Mouse (Mus musculus) lung, postnatal 36 days (tissue): ENCODE measurements around the gene Slc30a4.

Source experiments
- DNase-seq: peaks from one replicate; pipeline ENCODE4 v3.0.0; 2022; ENCODE audit warnings: mixed read lengths

Slc30a4 gene

DNA sequence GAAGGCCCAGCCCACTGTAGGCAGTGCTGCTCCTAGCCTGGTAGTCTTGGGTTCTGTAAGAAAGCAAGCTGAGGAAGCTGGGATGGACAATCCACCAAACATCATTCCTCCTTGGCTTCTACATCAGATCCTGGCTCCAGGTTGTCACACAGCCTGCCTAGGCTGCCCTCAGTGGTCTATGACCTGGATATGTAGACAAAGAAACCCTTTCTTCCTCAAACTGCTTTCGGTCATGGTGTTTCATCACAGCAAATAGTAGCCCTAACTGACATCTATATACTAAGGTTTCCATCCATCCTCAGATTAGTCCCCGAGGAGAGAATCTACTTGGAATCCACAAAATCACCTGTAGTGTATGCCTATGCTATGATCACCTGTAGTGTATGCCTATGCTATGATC, 27.3 kb downstream of the Slc30a4 start:
- DNase-seq: no peak

DNA sequence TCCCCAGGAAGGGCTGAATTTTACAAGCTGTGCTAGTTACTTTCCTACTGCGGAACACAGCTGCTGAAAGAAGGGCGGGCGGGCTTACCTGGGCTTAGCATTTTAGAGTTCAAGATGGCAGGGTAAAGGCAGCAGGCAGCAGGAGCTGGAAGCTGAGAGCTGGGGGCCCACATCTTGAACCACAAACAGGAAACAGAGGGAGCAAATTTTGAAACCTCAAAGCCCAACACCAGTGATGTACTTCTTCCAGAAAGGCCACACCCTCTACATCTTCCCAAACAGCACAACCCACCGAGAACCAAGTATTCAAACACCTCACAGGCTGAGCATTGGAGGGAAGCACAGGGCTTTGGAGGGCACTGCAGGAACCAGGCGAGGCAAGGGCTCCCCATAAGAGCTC, 29.6 kb downstream of the Slc30a4 start:
- no peak for DNase-seq

DNA sequence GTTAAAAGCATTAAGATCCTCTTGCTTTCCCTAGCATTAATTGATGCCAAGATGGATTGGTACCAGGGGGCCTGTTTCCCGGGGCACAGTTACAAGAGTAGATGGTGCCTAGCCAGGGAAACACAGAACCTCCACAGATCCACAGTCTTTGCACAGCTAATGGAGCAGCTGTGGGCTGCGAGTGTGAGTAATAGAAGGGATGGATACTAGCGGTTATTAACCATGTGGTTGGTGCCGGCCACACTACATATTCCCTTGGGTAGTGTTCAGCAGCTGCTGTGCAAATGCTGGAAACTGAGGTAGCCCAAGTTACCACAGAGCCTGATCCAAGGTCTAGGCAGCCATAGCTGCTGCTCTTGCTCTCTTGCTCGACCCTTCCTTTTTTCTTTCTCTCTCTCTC, 30.7 kb downstream of the Slc30a4 start:
- DNase-seq: no peak

DNA sequence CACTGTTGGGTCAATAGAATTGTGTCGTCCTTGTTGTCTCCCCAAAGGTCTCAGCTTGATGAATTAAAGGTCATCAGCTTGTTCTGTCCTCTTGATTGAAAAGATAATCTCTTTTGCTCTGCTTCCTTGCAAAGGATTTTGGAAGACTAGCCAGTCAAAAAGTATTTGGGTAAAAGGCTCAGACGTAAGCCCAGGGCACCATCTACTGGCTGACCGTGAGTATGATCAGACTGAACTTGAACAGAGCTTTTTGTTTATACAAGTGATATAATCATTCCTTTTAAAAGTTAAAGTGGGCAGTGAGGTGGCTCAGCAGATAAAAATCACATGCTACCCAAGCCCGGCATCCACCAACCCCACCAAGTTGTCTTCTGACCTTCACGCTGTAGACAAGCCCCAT, 34.6 kb downstream of the Slc30a4 start:
- peak; percentile 45 for DNase-seq

DNA sequence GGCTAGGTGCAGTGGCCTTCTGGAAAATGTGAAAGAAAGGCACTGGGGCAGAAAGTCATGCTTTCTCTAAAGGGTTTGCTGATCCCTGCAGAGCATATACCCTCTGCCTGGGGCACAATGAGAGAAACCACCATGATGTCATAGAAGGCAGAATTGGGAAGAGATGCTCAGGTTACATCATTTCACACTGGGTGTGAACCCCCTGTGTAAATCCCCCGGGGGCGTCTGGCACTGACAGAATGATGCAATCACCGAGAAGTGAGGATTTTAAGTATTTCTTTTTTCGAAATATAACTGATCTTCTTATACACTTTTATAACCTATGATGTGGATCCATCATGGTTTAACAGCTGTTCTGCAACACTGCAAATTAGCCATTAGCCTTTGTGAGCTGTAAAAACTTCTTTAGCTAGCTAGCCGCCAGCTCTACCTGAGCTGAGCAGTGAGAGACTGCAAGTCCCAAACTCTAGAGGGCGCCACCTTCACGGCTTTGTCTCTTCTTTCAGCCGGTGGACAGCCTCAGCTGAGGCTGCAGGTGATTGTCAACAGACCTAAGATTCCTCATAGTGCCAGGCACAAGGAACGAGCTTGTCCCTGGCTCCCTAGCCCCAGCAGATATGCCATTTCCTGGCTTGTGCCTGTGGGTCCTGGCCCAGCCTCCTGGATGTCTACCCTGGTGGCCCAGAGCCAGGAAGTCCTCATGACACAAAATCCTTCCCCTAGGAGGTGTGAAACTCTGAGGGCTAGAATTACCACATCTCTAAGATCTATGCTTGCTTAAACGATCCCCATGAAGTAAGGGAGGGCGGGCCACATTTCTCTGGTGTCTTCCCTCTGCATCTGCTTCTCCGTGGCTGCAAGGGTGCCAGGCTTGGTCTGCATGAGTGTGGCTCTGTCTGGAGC, 36.2 kb downstream of the Slc30a4 start:
- peak; percentile 67 for DNase-seq

DNA sequence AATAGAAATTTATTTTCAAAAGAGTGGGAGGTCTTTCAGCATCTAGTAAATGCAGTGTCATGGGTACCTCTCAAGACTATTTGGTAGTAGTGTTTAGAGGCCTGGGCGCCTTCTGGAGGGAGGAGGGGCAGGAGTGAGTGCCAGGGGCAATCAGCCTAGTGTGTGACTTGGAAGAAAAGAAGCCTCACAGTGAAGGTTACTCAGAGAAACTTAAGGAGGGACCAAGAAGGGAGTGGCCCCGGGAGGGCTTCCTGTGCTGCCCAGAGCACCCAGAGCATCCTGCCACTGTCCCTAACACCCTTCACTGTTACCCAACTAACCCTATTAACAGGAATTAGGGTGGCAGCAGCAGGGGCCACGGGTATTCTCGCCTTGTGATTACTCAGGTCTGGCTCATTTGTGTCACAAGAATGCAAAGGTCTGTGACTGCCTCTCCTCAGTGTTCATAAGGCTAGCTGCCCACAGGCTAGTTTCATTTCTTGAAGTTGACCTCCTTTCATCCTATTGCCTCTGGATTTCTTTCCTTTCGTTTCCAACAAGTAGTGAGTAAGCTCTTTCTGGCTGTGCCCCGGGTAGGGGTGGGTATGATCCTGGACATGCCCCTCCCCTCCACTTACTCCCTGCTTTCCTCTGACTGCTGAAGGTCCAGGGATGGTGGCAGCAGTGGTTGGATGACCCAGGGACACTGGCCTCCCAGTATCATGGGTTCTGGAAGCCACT, 37.0 kb downstream of the Slc30a4 start:
- DNase-seq: no peak

DNA sequence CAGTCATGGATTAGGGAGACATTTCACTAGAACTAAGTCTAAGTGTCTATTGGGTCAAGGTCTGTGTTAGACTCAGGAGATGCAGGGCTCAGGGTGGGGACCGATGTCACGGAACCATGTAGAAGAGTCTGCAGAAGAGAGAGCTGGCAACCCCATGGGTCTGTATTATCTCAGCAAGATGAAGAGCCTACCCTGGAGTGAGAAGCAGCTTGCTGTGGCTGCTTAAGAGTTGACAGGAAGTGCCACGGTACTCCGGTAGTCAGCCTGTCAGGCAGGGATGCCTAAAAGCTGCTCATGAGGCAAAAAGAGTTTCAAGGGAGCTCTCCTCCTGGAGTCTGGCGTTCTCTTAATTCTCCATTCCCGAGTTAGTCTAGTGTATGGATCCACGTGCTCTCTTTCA, 42.6 kb downstream of the Slc30a4 start:
- no peak for DNase-seq

DNA sequence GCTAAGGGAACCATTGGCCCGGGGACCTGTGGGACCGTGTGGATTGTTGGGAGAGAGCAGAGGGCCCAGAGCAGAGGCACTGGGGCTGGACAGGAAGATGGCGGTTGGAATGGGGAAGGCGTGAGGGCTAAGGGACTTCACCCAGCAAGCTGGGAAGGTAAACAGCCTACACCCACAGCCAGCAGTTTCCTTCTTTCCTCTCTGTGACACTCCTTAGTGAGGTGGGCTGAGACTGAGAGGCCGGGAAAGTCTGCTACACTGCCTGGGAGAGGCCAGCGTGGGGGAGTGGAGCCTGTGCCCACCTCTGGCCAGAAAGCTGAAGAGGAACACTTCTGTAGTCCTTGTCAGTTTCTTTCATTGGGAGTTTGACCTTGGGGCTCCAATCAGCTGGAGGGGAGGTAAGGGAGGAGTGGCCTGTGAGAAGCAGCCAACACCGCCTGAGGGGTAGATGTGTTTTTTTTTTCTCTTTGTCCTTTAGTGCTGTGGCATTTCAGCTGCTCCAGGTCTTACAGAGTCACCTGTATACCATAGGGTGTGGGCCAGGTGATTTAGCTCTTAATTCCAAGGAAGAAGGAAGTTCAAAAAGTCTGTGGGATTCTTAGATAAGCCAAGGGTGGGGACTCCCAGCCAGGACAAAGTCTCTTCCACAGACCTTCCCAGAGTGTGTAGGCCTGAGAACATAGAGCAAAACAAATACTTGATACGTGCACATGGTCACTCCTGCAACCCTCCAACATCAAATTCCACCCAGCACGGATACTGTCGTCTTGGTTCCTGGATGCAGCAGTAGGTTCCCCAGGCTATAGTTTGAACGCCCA, 44.5 kb downstream of the Slc30a4 start:
- no peak for DNase-seq

DNA sequence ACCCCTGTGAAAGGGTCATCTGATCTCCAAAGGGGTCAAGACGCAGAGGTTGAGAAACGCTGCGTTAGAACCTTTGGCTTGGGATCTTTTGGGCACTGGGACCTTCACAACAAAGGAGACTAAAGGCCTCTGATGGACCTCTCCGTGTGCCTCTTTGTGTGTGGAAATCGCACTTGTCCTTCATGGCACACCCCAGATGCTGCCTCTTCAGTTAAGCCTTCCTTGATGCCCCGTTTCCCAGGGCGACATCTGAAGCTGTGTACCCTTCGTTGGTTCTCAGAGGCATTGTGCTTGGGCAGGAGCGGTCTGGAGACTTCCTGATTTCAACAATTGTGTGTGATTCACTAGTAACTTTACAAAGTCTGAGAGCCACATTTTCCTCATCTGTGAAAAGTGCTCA, 45.7 kb downstream of the Slc30a4 start:
- no peak for DNase-seq

DNA sequence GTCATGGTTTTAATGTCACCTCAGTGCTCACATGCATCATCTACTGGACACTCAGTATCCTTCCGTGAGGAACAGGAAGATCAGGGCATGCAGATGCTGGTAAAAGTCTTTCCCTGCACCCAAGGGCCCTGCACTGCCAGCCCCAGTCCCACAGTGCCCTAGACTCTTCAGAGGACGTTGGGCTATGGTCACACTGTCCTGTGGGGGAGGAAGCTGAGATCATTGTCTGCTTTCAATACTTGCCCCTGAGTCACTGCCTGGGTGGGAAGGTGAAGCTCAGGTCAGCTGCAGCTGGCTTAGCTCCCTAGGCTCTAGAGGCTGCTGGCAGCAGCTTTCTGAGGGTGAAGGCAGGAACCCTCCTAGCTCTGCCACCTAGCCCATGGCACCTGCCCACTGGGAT, 46.4 kb downstream of the Slc30a4 start:
- DNase-seq: no peak

DNA sequence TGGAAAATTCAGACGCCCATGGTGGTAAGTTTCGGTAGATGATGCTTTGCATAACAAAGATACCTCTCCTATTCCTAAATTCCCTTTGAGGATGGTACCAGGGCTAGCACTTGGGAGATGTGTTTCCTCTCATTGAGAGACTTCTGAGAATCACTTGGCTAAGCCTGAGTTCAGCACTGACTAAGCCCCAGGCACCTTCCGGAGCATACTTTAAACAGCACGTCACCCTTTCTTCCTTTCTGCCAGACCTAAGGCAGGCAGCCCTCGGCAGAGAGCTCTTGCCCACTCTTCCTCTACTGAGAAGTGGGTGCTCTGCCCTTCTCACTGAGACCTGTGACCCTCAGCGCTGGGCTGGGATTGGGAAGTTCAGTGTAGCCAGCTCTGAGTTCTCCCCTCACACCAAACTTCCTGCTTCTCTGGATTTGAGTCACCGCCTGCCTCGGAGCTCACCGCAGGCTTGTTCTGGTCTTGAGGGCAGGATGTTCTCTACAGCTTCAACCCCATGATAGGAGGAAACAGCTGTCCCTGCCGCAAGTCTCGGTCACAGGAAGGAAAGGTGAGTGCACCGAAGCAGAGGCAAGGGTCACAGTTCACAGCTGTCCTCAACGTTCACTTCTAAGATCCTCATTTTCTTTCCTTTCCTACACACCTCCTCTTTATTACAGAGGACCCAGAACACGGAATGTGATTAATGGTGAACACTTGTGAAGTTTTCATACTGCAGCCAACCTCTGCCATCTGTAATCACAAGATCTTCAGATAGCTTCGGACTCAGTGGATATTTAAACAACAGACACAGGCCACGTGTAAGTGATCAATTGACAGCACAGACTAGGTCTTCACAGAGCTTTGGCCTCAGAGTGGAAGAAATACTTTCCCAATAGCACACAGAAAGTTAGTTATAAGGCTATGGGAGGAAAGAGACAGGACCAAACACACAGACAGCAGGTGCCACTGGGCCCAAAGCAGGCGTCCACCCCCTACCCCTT, 50.1 kb downstream of the Slc30a4 start:
- peak; percentile 50 for DNase-seq

DNA sequence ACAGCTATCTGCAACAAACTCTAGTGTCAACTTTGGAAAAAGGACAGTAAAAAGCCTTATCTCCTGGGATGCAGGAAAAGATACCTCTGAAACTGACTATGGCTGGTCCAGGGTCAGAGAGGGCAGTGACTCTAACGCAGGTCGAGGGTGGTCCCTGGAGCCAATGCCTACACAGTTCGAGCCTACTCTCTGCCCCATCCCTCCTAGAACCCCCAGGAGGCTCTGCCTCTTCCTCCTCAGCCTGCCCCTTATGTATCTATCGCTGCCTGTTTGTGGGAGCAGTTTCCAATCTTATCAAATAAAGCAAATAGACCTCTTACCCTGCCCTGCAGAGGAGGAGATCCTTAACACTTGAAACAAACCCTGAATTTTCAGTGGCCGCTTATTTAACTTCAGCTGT, 63.8 kb downstream of the Slc30a4 start:
- DNase-seq: no peak

DNA sequence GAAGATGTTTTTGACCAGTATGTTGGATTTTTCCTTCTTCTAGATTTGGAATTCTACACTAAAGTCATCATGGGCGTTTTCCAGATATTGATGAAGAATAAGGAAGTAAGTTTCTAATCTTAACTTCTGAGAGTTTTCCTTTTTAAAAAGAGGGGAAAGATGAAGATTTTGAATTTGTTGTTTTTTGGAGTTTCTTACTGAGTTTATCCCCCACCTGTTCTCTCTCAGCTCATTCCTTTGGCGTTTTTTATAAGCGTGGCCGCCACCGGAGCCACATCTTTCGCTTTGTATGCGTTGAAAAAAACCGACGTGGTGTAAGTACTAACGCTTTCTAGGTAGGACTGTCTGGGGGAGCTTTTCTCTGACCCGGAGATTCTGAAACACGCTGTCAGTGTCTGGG, 64.4 kb downstream of the Slc30a4 start:
- no peak for DNase-seq

DNA sequence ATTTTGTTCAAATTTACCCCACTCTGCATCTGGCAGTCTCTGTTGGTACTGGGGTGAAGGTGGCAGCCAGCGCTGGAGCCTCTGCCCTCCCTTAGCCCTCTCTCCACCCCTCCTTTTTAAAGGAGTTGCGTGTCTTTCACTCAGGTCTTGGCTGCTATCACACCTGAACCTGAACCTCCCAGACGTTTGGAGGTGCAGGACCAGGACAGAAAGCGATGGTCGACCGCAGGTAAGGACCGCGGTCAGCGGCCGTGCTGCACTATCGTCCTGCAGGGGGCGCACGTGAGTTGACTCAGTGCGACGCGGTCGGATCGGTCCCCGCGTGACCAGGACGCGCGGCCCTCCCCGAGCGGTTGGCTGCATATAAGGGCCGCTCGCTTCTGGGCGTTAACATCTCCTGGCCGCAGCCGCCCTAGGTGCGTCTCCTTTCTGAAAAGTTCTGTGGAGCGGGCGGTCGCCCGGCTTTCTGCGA, 64.9 kb downstream of the Slc30a4 start:
- peak; percentile 82 for DNase-seq

DNA sequence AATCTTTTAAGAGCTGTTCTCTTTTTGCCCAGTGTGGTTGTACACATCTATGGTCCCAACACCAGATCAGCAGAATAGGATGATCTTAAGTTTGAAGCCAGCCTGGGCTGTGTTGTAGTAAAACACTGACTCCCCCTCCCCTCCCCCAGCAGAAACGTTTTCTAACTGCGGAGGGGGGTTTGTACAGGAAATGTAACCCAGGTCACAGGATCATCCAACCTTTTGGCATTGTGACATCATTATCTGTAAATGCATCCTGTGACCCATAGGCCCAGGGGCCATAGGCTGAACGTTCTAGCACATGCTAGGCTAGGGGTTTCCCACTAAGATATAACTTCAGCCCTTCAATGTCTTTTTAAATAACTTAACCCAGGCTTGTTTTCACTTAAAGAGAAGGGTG, 65.8 kb downstream of the Slc30a4 start, which contains the start of gene AA467197:
Gene AA467197 (plus strand): TSS at position 301 of the 400 bp plus-strand sequence.
- DNase-seq: no peak
